Mouse (Mus musculus) forebrain, embryonic 13.5 days (tissue): ENCODE measurements around the gene Abcc4. TPM values are rescaled to one million over a fixed set of nuclear protein-coding genes. Genes with fewer than 3 reads are reported as not detected.

ENCODE experiments used
- ATAC-seq: fragments of 200-750 bp; cut with Nextera tagmentation; 2 replicates; pipeline ENCODE4 v1.8.0; 2017
- H3K27ac ChIP-seq: fragments of 300-500 bp; sonication (generic); 2 replicates; pipeline ENCODE4 v1.5.1; 2015; ENCODE audit warnings: inconsistent platforms, mild to moderate bottlenecking, moderate library complexity
- H3K27me3 ChIP-seq: fragments of 300-500 bp; sonication (generic); 2 replicates; pipeline ENCODE4 v1.6.1; 2015; ENCODE audit warnings: mild to moderate bottlenecking, inconsistent platforms
- H3K36me3 ChIP-seq: fragments of 300-500 bp; sonication (generic); 2 replicates; pipeline ENCODE4 v1.6.1; 2015; ENCODE audit warnings: mild to moderate bottlenecking, inconsistent platforms; ENCODE audit not compliant: poor library complexity, severe bottlenecking
- H3K4me1 ChIP-seq: fragments of 300-500 bp; sonication (generic); 2 replicates; pipeline ENCODE4 v1.6.1; 2015; ENCODE audit warnings: inconsistent platforms
- H3K4me2 ChIP-seq: fragments of 300-500 bp; sonication (generic); 2 replicates; pipeline ENCODE4 v1.6.1; 2015; ENCODE audit warnings: inconsistent platforms, mild to moderate bottlenecking, moderate library complexity
- H3K4me3 ChIP-seq: fragments of 300-500 bp; sonication (generic); 2 replicates; pipeline ENCODE4 v1.5.1; 2015; ENCODE audit warnings: mild to moderate bottlenecking, inconsistent platforms
- H3K9ac ChIP-seq: fragments of 300-500 bp; sonication (generic); 2 replicates; pipeline ENCODE4 v1.6.1; 2015; ENCODE audit warnings: mild to moderate bottlenecking, inconsistent platforms
- H3K9me3 ChIP-seq: fragments of 300-500 bp; sonication (generic); replicated peaks from 2 replicates; pipeline ENCODE4 v1.6.1; 2016; ENCODE audit warnings: inconsistent platforms
- WGBS: fragments of 180-500 bp; shearing (Covaris S2); methylation state at CpG from one replicate; pipeline ENCODE4 v1.1.7; 2015; 5-methylcytosine and 5-hydroxymethylcytosine counted together
- polyA plus RNA-seq: library from polyadenylated mRNA; unstranded; fragments of >200 nt; fragmentation: Nextera tagmentation; extraction: Ambion mirVana; gene quantifications from 2 replicates; pipeline ENCODE4 v1.2.1, GENCODE M21; 2015

The Abcc4 gene
- polyA plus RNA-seq, 1 experiment from 2014 or later, result 1.2 TPM

DNA sequence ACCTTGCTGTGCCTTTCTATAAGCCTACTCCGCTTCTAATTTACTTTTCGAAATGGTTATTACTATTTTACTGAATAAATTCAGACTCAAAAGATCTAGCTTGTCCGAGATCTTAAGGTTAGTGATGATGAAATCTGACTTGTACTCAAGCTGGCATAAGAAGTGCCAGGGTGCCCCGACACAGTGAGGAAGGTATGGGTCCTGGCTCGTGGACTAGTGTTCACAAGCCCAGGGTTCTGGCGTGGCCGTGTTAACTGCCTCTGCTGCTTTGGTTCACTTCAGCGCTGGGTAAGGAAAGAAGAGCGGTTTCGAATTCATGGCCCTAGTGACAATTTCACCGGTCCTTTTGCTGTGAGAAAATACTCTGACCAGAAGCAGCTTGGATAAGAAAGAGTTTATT, 943 bp upstream of the Abcc4 start:
- H3K4me2 ChIP-seq, result peak overlapping the region; percentile 99
- H3K9me3 ChIP-seq, result no peaks in the 10 kb centered on the region
- peak overlapping the region; percentile 71 for H3K4me3 ChIP-seq
- H3K27ac ChIP-seq, result no peak overlapping the region
- 85% methylated on average over 11 of the region's 11 CpGs for WGBS
- H3K27me3 ChIP-seq, result peaks cover 45% of the 10 kb centered on the region
- H3K4me1 ChIP-seq, result peaks cover 22% of the 10 kb centered on the region
- no peak overlapping the region for H3K9ac ChIP-seq
- H3K36me3 ChIP-seq, result no peaks in the 10 kb centered on the region
- ATAC-seq, result no peak

DNA sequence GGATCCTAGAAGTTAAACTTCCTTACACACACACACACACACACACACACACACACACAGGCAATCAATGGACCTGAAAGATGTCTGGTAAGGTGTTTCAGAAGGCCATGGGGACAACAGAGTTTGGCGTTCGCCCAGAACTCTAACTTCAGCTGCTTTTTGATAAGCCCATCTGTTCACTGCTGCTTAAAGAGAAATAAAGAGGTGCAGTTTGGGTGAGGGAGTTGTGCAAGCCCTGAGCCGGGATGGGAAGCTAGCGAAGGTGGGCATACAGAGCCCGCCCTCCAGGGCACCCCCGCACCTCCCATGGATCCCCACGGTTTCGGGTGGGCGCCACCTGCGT, 583 bp downstream of the Abcc4 start:
- H3K27ac ChIP-seq, result no peak overlapping the region
- H3K9me3 ChIP-seq, result no peaks in the 10 kb centered on the region
- peak overlapping the region; percentile 71 for H3K4me3 ChIP-seq
- peaks cover 40% of the 10 kb centered on the region for H3K27me3 ChIP-seq
- peaks cover 22% of the 10 kb centered on the region for H3K4me1 ChIP-seq
- no peaks in the 10 kb centered on the region for H3K36me3 ChIP-seq
- H3K4me2 ChIP-seq, result peak overlapping the region; percentile 99
- peak overlapping the region; percentile 73 for H3K9ac ChIP-seq
- ATAC-seq, result 0 out of 2 replicates have a peak, but pooled peaks have one; percentile 5
- 2% methylated on average over 10 of the region's 10 CpGs for whole genome bisulfite sequencing

GRCm38 (mm10) chr14:118703363-118703762, 2.7 kb downstream of the Abcc4 start:
- Histone ChIP-seq H3K9ac (no peak overlapping the region), H3K27ac (no peak overlapping the region), H3K36me3 (no peaks in the 10 kb centered on the region), H3K4me2 (no peak overlapping the region), H3K27me3 (peaks cover 40% of the 10 kb centered on the region), H3K4me3 (no peak overlapping the region), H3K9me3 (no peaks in the 10 kb centered on the region), H3K4me1 (peaks cover 11% of the 10 kb centered on the region)
- WGBS, result 84% methylated on average over 9 of the region's 9 CpGs
- ATAC-seq, result no peak

- Histone ChIP-seq H3K9ac (no peak overlapping the region), H3K4me2 (no peak overlapping the region), H3K4me1 (peaks cover 11% of the 10 kb centered on the region), H3K27ac (no peak overlapping the region), H3K9me3 (no peaks in the 10 kb centered on the region), H3K27me3 (peaks cover 31% of the 10 kb centered on the region), H3K36me3 (no peaks in the 10 kb centered on the region), H3K4me3 (no peak overlapping the region)
- ATAC-seq, result no peak
- WGBS, result 59% methylated on average over 7 of the region's 7 CpGs
These were observed 3.9 kb downstream of the Abcc4 start for GRCm38 (mm10) chr14:118701991-118702608.

DNA sequence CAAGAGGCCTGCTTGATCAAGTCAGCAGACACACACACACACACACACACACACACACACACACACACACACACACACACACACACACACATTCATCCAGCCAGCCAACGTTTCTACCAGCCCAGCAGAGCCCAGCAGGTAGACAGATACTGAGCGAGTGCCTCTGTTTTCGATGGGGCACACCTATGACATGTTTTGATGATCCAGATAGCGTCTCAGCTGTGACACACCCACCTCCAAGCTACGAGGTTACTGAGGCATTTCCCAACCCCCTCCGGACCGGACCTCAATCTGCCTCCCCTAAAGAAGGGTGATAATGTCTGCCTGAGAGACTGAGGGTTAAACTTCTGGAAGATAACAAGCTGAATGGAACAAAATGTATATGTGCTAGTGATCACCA, 5.4 kb downstream of the Abcc4 start:
- no peak overlapping the region for H3K9ac ChIP-seq
- H3K27me3 ChIP-seq, result peaks cover 21% of the 10 kb centered on the region
- no peaks in the 10 kb centered on the region for H3K9me3 ChIP-seq
- no peaks in the 10 kb centered on the region for H3K36me3 ChIP-seq
- H3K27ac ChIP-seq, result no peak overlapping the region
- H3K4me3 ChIP-seq, result no peak overlapping the region
- H3K4me2 ChIP-seq, result no peak overlapping the region
- WGBS, result 84% methylated on average over 7 of the region's 7 CpGs
- ATAC-seq, result no peak
- H3K4me1 ChIP-seq, result peaks cover 4% of the 10 kb centered on the region; the same call in 1 of the 2 replicates

DNA sequence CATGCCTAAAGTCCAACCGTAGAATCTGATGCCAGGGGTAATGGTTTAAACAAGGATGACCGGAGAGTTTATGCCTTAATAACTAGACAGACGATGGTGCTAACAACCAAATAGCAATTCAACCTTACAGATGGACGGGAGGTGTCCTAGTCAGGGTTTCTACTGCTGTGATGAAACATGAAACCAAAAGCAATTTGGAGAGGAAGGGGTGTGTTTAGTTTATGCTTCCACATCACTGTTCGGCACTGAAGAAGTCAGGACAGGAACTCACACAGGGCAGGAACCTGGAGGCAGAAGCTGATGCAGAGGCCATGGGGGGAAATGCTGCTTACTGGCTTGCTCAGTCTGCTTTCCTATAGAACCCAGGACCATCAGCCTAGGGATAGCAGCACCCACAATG, 6.1 kb downstream of the Abcc4 start:
- peaks cover 17% of the 10 kb centered on the region for H3K27me3 ChIP-seq
- H3K9ac ChIP-seq, result no peak overlapping the region
- no peaks in the 10 kb centered on the region for H3K4me1 ChIP-seq
- H3K36me3 ChIP-seq, result no peaks in the 10 kb centered on the region
- whole genome bisulfite sequencing, result 79% methylated on average over 5 of the region's 5 CpGs
- no peaks in the 10 kb centered on the region for H3K9me3 ChIP-seq
- H3K27ac ChIP-seq, result no peak overlapping the region
- H3K4me3 ChIP-seq, result no peak overlapping the region
- no peak overlapping the region for H3K4me2 ChIP-seq
- ATAC-seq, result no peak

GRCm38 (mm10) chr14:118699508-118699907, 6.5 kb downstream of the Abcc4 start:
- Histone ChIP-seq H3K4me3 (no peak overlapping the region), H3K4me2 (no peak overlapping the region), H3K9me3 (no peaks in the 10 kb centered on the region), H3K36me3 (no peaks in the 10 kb centered on the region), H3K4me1 (no peaks in the 10 kb centered on the region), H3K27ac (no peak overlapping the region), H3K9ac (no peak overlapping the region), H3K27me3 (peaks cover 12% of the 10 kb centered on the region)
- WGBS, result 89% methylated on average over 10 of the region's 10 CpGs
- no peak for ATAC-seq

GRCm38 (mm10) chr14:118696556-118697289, 9.3 kb downstream of the Abcc4 start:
- H3K4me2 ChIP-seq, result no peak overlapping the region
- WGBS, result 94% methylated on average over 16 of the region's 16 CpGs
- no peaks in the 10 kb centered on the region for H3K4me1 ChIP-seq
- H3K36me3 ChIP-seq, result no peaks in the 10 kb centered on the region
- H3K27ac ChIP-seq, result no peak overlapping the region
- no peaks in the 10 kb centered on the region for H3K9me3 ChIP-seq
- no peak for ATAC-seq
- H3K9ac ChIP-seq, result no peak overlapping the region
- H3K27me3 ChIP-seq, result no peaks in the 10 kb centered on the region
- H3K4me3 ChIP-seq, result no peak overlapping the region

- Histone ChIP-seq H3K27me3 (no peaks in the 10 kb centered on the region), H3K4me1 (no peaks in the 10 kb centered on the region), H3K4me3 (no peak overlapping the region), H3K36me3 (no peaks in the 10 kb centered on the region), H3K4me2 (no peak overlapping the region), H3K9me3 (no peaks in the 10 kb centered on the region), H3K27ac (no peak overlapping the region), H3K9ac (no peak overlapping the region)
- ATAC-seq, result no peak
- WGBS, result 95% methylated on average over 11 of the region's 11 CpGs
These were observed 10.2 kb downstream of the Abcc4 start for GRCm38 (mm10) chr14:118695866-118696265.

- H3K4me3 ChIP-seq, result no peak overlapping the region
- H3K4me1 ChIP-seq, result no peaks in the 10 kb centered on the region; the same call in 1 of the 2 replicates
- H3K27me3 ChIP-seq, result no peaks in the 10 kb centered on the region
- no peak for ATAC-seq
- H3K9ac ChIP-seq, result no peak overlapping the region
- H3K4me2 ChIP-seq, result no peak overlapping the region
- no peaks in the 10 kb centered on the region for H3K36me3 ChIP-seq
- H3K27ac ChIP-seq, result no peak overlapping the region
- 94% methylated on average over 7 of the region's 7 CpGs for WGBS
- no peaks in the 10 kb centered on the region for H3K9me3 ChIP-seq
These were observed 11.7 kb downstream of the Abcc4 start for GRCm38 (mm10) chr14:118694321-118694720.

- Histone ChIP-seq H3K9me3 (no peaks in the 10 kb centered on the region), H3K36me3 (no peaks in the 10 kb centered on the region), H3K4me1 (peaks cover 9% of the 10 kb centered on the region), H3K4me2 (no peak overlapping the region), H3K9ac (no peak overlapping the region), H3K27me3 (no peaks in the 10 kb centered on the region), H3K4me3 (no peak overlapping the region), H3K27ac (no peak overlapping the region)
- ATAC-seq, result no peak
- WGBS, result 85% methylated on average over 6 of the region's 6 CpGs
These were observed 14.1 kb downstream of the Abcc4 start for GRCm38 (mm10) chr14:118691910-118692309.

DNA sequence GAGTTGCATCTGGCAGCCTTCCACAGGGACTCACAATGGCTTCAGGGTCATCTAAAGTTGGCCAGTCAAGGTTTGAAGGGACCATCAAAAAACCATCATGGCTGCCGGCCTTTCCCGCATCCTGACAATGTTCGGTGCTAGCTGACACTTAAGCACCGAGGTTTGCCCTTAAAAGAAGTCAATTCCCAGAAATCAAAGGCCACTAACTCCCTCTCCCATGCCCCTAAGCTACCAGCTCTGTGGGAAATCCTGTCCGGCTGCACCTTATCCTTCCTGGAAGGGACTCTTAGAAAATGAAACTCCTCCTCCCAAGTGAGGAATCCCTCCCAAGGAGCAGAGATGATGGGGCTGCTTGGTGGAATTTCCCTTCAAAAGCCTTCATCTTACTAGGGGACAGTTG, 14.6 kb downstream of the Abcc4 start:
- no peaks in the 10 kb centered on the region for H3K27me3 ChIP-seq
- no peak for ATAC-seq
- 78% methylated on average over 5 of the region's 5 CpGs for WGBS

GRCm38 (mm10) chr14:118690921-118691320, 15.1 kb downstream of the Abcc4 start:
- Histone ChIP-seq H3K4me1 (peaks cover 9% of the 10 kb centered on the region), H3K36me3 (no peaks in the 10 kb centered on the region), H3K27ac (no peak overlapping the region), H3K4me2 (no peak overlapping the region), H3K4me3 (no peak overlapping the region), H3K27me3 (no peaks in the 10 kb centered on the region), H3K9ac (no peak overlapping the region), H3K9me3 (no peaks in the 10 kb centered on the region)
- ATAC-seq, result no peak
- 84% methylated on average over 8 of the region's 8 CpGs for WGBS

More for the DNA sequence above, 14.6 kb downstream of the Abcc4 start:
- no peak overlapping the region for H3K4me3 ChIP-seq
- no peaks in the 10 kb centered on the region for H3K9me3 ChIP-seq
- peaks cover 9% of the 10 kb centered on the region for H3K4me1 ChIP-seq
- no peak overlapping the region for H3K9ac ChIP-seq
- H3K36me3 ChIP-seq, result no peaks in the 10 kb centered on the region
- no peak overlapping the region for H3K4me2 ChIP-seq
- no peak overlapping the region for H3K27ac ChIP-seq
